Mouse (Mus musculus) left cerebral cortex, adult 11 months (tissue): ENCODE measurements around the gene Ccdc177.

Experiments
- DNase-seq: peaks from one replicate; pipeline ENCODE4 v3.0.0; 2022; ENCODE audit warnings: low spot score

Ccdc177 gene

GRCm38 (mm10) chr12:80736464-80737282 is 23.8 kb downstream of the Ccdc177 start:
- peak; percentile 51 for DNase-seq

DNA sequence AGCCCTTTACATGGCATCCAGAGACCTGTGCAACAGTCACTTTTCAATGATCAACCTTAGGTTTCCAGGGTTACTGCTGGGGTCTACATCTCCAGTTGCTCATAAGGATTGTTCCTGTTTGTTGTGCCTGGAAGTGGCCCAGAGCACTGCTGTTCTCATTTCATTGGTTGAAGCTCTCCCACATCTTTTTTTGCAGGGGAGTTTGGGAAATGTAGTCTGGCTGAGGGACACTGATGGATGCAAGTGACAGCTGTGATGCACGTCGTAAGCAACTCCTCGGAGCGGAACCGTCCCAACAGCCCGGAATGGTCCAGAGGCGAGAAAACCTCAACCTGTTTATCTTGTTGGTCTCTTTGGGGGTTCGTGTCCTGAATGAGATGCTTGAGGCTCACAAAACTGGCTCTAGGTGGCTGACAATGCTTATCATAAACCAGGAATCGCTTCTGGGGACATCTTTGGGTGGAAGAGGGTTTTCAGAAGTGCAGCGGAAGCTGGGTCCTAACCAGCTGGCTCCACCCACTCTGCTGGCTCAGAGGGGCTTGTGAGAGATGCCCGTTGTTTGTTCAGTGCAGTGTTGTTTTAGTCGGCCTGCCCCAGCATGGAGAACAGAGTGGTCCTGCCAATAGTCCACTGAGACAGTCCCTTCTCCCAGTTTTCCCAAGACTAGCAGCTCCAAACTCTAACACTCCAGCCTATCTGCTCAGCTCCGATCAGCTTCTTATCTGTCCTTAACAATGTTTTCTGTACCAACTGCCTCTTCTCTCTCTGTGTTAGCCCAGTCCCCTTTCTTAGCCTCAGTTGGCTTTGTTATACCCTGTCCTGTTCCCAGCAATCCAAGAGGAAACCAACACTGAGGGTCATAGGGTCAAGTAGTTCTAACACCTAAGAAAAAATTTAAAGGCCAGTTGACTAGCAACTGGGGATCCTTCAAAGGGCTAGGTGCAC is 25.7 kb downstream of the Ccdc177 start:
- no peak for DNase-seq

GRCm38 (mm10) chr12:80730567-80730966 is 29.9 kb downstream of the Ccdc177 start:
- DNase-seq: peak; percentile 71

DNA sequence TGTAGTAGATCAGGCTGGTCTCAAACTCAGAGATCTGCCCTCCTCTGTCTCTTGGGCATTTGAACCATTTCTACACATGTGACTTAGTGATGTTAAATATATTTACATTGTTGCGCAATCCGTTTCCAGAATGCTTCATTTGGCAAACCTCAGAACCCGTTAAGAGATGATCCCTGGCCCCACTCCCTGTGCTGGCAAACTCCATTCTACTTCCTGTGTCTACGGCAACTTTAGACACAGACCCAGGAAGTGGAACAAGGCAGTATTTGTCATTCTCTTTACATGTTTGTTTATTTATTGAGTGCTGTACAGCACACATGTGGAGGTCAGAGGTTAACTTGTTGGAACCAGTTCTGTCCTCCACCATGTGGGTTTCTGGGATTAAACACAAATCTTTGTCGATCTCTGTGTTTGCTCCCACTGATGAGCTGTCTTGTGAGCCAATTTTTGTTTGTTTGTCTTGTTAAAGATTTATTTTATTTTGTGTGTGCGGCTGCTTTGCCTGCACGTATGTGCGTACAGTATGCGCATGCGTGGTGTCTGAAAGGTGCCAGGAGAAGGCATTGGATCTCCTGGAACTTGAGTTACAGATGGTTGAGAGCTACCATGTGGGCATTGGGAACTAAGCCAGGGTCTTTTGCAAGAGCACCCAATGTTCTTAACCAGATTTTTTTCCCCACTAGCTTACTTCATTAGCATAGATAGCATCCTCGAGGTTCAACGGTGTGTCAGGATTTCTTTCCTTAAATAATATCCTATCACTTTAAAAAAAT is 30.5 kb downstream of the Ccdc177 start:
- DNase-seq: no peak

DNA sequence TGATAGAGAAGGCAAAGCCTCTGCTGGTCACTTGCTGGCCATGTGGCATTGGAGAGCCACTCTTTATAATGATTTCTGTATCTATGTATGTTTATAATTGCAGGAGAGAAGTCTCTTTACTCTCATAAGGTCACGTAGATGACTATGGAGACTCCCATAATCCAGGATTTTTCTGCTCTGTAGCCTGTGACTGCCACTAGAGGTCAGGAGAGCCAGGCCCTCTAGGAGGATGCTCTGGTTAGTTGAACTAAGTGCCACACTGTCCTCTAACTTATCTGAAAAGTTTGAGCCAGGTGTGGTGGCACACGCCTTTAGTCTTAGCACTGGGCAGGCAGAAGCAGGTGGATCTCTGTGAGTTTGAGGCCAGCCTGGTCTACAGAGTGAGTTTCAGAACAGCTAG is 31.7 kb downstream of the Ccdc177 start:
- no peak for DNase-seq

GRCm38 (mm10) chr12:80728207-80728606 is 32.3 kb downstream of the Ccdc177 start:
- DNase-seq: no peak

- peak; percentile 47 for DNase-seq
These were observed 35.5 kb downstream of the Ccdc177 start for GRCm38 (mm10) chr12:80724853-80725559.

DNA sequence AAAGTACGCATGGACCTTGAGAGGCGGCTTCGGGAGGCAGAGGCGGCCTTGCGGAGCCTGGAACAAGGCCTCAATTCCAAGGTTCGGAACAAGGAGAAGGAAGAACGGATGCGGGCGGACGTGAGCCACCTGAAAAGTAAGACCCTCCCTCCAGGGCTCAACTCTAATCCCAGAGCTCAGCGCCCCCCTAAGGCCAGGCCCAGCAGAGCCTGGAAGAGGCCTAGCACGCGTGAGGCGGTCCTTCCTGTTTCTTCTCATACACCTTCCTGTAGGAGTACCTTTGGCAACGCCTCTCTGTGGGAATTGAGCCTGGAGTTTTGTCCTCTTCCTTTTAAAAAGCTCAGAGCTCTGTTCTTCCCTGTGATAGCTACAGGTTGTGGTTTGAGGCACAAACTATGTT is 39.0 kb downstream of the Ccdc177 start:
- no peak for DNase-seq

GRCm38 (mm10) chr12:80720507-80720906 is 40.0 kb downstream of the Ccdc177 start:
- DNase-seq: no peak

GRCm38 (mm10) chr12:80719141-80719540 is 41.3 kb downstream of the Ccdc177 start:
- no peak for DNase-seq

DNA sequence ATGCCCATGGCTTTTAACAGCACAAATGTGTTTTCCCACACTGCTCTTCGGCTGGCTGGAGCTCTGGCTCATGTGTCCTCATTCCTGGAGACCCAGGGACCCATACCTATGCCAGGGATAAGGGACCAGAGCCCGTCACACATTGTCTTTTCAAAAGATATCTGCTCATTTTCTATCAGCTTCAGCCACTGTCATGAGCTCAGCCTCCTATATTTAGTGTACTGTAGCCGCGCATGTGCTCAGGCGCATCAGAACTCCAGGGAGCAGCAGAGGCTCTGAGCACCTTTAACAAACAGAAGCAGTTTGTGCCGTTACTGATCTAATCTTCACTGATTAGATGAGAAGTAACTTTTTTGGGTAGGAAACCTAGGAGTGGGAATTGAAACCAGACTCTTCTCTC is 44.6 kb downstream of the Ccdc177 start:
- DNase-seq: no peak

DNA sequence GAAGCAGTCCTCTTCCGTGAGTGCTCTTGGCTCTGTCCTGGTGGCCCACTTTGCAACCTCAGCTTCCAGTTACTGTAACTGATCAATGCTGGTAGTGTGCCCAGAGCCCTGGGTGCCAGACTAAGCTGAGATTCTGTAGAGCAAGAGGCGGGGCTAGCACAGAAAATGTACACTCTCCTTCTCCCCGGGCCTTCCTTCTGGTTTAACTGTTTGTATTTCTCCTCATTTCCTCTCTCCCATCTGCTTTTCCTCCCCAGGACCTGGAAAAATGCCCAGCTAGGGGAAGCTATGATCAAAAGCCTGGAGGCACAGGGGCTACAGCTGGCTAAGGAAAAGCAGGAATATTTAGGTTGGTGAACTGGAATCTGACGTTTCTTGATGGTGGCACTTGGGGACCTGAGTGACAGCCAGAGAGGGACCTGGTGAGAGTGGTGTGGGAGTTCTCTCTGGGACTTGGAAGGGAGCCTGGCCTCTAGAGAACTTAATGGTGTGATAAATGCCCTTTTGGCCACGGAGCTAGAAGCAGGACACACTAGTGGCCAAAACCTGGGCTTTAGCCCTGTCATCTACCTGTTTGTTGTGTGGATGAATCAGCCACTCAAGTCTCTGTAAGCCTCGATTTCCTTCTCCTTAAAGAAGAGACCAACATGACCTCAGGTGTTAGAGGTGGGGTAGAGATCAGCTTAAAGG is 53.4 kb downstream of the Ccdc177 start:
- no peak for DNase-seq

GRCm38 (mm10) chr12:80706208-80706914 is 54.1 kb downstream of the Ccdc177 start:
- DNase-seq: no peak
